Mouse (Mus musculus) MEL (cell line): ENCODE results near the gene Kcnab3.

ENCODE experiments used
- CTCF ChIP-seq, 3 experiments: IDR thresholded peaks in 2 of 3; conservative IDR thresholded peaks in 1 of 3; 2 replicates each; pipeline ENCODE4 v1.5.1; 2011 to 2012; ENCODE audit warnings: low read length in 3 of 3, low read depth in 2 of 3, mild to moderate bottlenecking in 2 of 3, improper control_type of control experiment in 1 of 3, inconsistent platforms in 1 of 3, mixed read lengths in 1 of 3, moderate library complexity in 1 of 3; ENCODE audit not compliant: control insufficient read depth in 1 of 3, insufficient read depth in 1 of 3, poor library complexity in 1 of 3, severe bottlenecking in 1 of 3
- EP300 ChIP-seq, 2 experiments: IDR thresholded peaks; 2 replicates each; pipeline ENCODE4 v1.6.1; 2011; ENCODE audit warnings: improper control_type of control experiment in 2 of 2, low read length in 2 of 2, low read depth in 1 of 2, mild to moderate bottlenecking in 1 of 2
- GABPA ChIP-seq: IDR thresholded peaks from 2 replicates; pipeline ENCODE4 v1.6.1; 2012; ENCODE audit warnings: low read depth, mild to moderate bottlenecking, inconsistent platforms, low read length, improper control_type of control experiment, moderate library complexity
- MYC ChIP-seq: IDR thresholded peaks from 2 replicates; pipeline ENCODE4 v1.6.1; 2011; ENCODE audit warnings: low read depth, mild to moderate bottlenecking, low read length, improper control_type of control experiment, moderate library complexity
- USF1 ChIP-seq: IDR thresholded peaks from 2 replicates; pipeline ENCODE4 v1.6.1; 2014; ENCODE audit warnings: low read depth, mild to moderate bottlenecking, inconsistent platforms, low read length, improper control_type of control experiment, moderate library complexity

DNA sequence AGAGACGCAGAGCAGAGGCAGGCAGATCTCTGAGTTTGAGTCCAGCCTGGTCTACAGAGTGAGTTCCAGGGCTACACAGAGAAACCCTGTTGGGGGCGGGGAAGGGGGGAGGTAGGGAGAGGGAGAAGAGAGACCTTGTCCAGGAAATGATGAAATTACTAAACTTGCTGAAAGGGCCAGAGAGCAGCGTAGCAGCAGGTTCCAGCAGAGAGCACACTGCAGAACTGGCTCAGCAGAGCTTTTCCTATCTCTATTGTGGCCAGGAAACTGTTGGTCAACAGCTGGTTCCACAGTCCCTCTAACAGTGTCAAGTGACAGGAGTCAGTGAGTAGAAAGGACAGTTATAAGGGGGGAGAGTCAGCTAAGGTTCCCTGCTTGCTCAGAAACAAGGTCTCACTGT is 53.5 kb downstream of the Kcnab3 start:
- TF ChIP-seq USF1 = no peak
- no peak for TF ChIP-seq EP300 (IDR thresholded peaks at IDR 0.05; ENCODE audit: low read depth in 1 of 2, low read length in 2 of 2)
- no peak for TF ChIP-seq GABPA
- TF ChIP-seq CTCF (IDR thresholded peaks at IDR 0.05 in 2 of 3, conservative IDR thresholded peaks at IDR 0.05 in 1 of 3; ENCODE audit: control insufficient read depth in 1 of 3, insufficient read depth in 1 of 3, low read depth in 2 of 3, low read length in 3 of 3, poor library complexity in 1 of 3, severe bottlenecking in 1 of 3) = no peak
- TF ChIP-seq MYC = no peak
